Mouse (Mus musculus): ENCODE measurements around the gene Klk6. TPM values are rescaled to one million over a fixed set of nuclear protein-coding genes. Genes with fewer than 3 reads are reported as not detected.

Klk6 gene
- total RNA-seq (2023): not detected

GRCm38 (mm10) chr7:43824199-43824598 lies at the start of gene Klk6:
Klk6 (plus strand) TSS chr7:43824499.

GRCm38 (mm10) chr7:43780746-43781145 lies 43.6 kb upstream of the Klk6 start, which contains the start of gene Klk10:
Klk10 (plus strand) TSS chr7:43781035.

GRCm38 (mm10) chr7:43791591-43791990 lies 32.7 kb upstream of the Klk6 start, which contains the start of gene Klk9:
Klk9 (plus strand) TSS chr7:43791891.

GRCm38 (mm10) chr7:43797333-43797769 lies 26.9 kb upstream of the Klk6 start, which contains the start of gene Klk8:
Klk8 (plus strand) TSS chr7:43797577.

GRCm38 (mm10) chr7:43810994-43811393 lies 13.3 kb upstream of the Klk6 start, which contains the start of gene Klk7:
Klk7 (plus strand) TSS chr7:43811294.

GRCm38 (mm10) chr7:43841701-43842100 lies 17.4 kb downstream of the Klk6 start, which contains the start of gene Klk5:
Klk5 (plus strand) TSS chr7:43841971.

GRCm38 (mm10) chr7:43880912-43881311 lies 56.6 kb downstream of the Klk6 start, which contains the start of gene Klk4:
Klk4 (plus strand) TSS chr7:43881160.

Other genes starting within 250 kb of the Klk6 start
- 10 to 100 TPM in 1 of 2 experiments, 1 to 10 TPM in 1; 9.2 to 18.9 TPM for gene Zfp719, start 244.9 kb upstream of the Klk6 start, total RNA-seq (2023)
- gene Zfp819, start 217.3 kb upstream of the Klk6 start, total RNA-seq (2023): not detected
- not detected for gene Ceacam18, start 189.8 kb upstream of the Klk6 start, total RNA-seq (2023)
- 1 to 10 TPM; 1.3 to 2.4 TPM for gene Siglece, start 164.3 kb upstream of the Klk6 start, total RNA-seq (2023)
- 10 to 100 TPM in 1 of 2 experiments, 1 to 10 TPM in 1; 9.6 to 10.0 TPM for gene Ctu1, start 152.5 kb upstream of the Klk6 start, total RNA-seq (2023)
- not detected for gene Klk14, start 134.1 kb upstream of the Klk6 start, total RNA-seq (2023)
- gene Klk13, start 111.9 kb upstream of the Klk6 start, total RNA-seq (2023): not detected
- not detected for gene Klk12, start 55.6 kb upstream of the Klk6 start, total RNA-seq (2023)
- gene Klk11, start 49.9 kb upstream of the Klk6 start, total RNA-seq (2023): not detected
- gene Klk10, start 43.5 kb upstream of the Klk6 start, total RNA-seq (2023): not detected
- not detected for gene Klk9, start 32.6 kb upstream of the Klk6 start, total RNA-seq (2023)
- 100 to 1,000 TPM; 182 to 192 TPM for gene Klk8, start 26.9 kb upstream of the Klk6 start, total RNA-seq (2023)
- 1 to 10 TPM in 1 of 2 experiments, under 1 TPM in 1; 0.76 to 1.3 TPM for gene Klk7, start 13.2 kb upstream of the Klk6 start, total RNA-seq (2023)
- not detected for gene Klk5, start 17.5 kb downstream of the Klk6 start, total RNA-seq (2023)
- not detected for gene Klk4, start 56.7 kb downstream of the Klk6 start, total RNA-seq (2023)
- gene Klk15, start 109.2 kb downstream of the Klk6 start, total RNA-seq (2023): not detected
- not detected for gene Klk1b8, start 126.2 kb downstream of the Klk6 start, total RNA-seq (2023)
- gene Klk1b1, start 142.3 kb downstream of the Klk6 start, total RNA-seq (2023): not detected
- 1 to 10 TPM in 1 of 2 experiments, not detected in 1; 1.1 TPM for gene Klk1b9, start 151.6 kb downstream of the Klk6 start, total RNA-seq (2023)
- gene Klk1b11, start 171.4 kb downstream of the Klk6 start, total RNA-seq (2023): not detected
- gene Klk1b26, start 187.7 kb downstream of the Klk6 start, total RNA-seq (2023): not detected
- 1 to 10 TPM in 1 of 2 experiments, not detected in 1; 1.1 TPM for gene Klk1b27, start 227.8 kb downstream of the Klk6 start, total RNA-seq (2023)

Measured in T-cell, adult 66 days (primary cell).